Mouse (Mus musculus) CH12.LX (cell line): Measurements from ENCODE around the gene Sypl. TPM values are rescaled to one million over a fixed set of nuclear protein-coding genes. Genes with fewer than 3 reads are reported as not detected.

Experiments used
- DNase-seq: peaks from one replicate; pipeline ENCODE4 v3.0.0-alpha.2; 2013; ENCODE audit errors: extremely low read depth
- H3K27ac ChIP-seq: 2 replicates; pipeline ENCODE4 v1.5.1; 2012; ENCODE audit warnings: low read depth, mild to moderate bottlenecking, control low read depth, moderate library complexity; ENCODE audit not compliant: insufficient read depth
- H3K27me3 ChIP-seq: replicated peaks from 2 replicates; pipeline ENCODE3; 2012; ENCODE audit warnings: inconsistent platforms
- H3K36me3 ChIP-seq, 2 experiments: replicated peaks in 1 of 2; 2 replicates each; pipeline versions ENCODE3 to v1.6.1; 2012; ENCODE audit warnings: inconsistent platforms in 1 of 2, low read length in 1 of 2, mild to moderate bottlenecking in 1 of 2, mixed read lengths in 1 of 2, moderate library complexity in 1 of 2; ENCODE audit not compliant: control insufficient read depth in 1 of 2, insufficient read depth in 1 of 2
- H3K4me1 ChIP-seq, 2 experiments: 2 replicates each; pipeline ENCODE4 v1.6.1; 2012; ENCODE audit warnings: inconsistent platforms in 1 of 2, moderate library complexity in 1 of 2; ENCODE audit not compliant: insufficient read depth in 2 of 2, control insufficient read depth in 1 of 2
- H3K4me2 ChIP-seq: 2 replicates; pipeline ENCODE4 v1.6.1; 2012; ENCODE audit warnings: low read depth, mild to moderate bottlenecking, control low read depth; ENCODE audit not compliant: poor library complexity, insufficient read depth, severe bottlenecking
- H3K4me3 ChIP-seq, 3 experiments: fragments of 150-350 bp in 1 of 3; sonication (generic) in 1 of 3; replicated peaks in 1 of 3; 2 replicates each; pipeline versions ENCODE3 to v1.5.1; 2011 to 2012; ENCODE audit warnings: low read depth in 2 of 3, low read length in 2 of 3, mild to moderate bottlenecking in 2 of 3, moderate library complexity in 2 of 3, control low read depth in 1 of 3, improper control_type of control experiment in 1 of 3, inconsistent platforms in 1 of 3, mixed read lengths in 1 of 3; ENCODE audit not compliant: poor library complexity in 1 of 3
- H3K79me2 ChIP-seq: replicated peaks from 2 replicates; pipeline ENCODE4 v1.6.1; 2012; ENCODE audit warnings: mild to moderate bottlenecking, moderate library complexity; ENCODE audit not compliant: control insufficient read depth, poor library complexity, insufficient read depth, severe bottlenecking; ENCODE audit errors: extremely low read depth
- H3K9ac ChIP-seq: 2 replicates; pipeline ENCODE4 v1.6.1; 2012; ENCODE audit warnings: low read depth, mild to moderate bottlenecking, control low read depth, moderate library complexity; ENCODE audit not compliant: insufficient read depth
- H3K9me3 ChIP-seq: replicated peaks from 2 replicates; pipeline ENCODE3; 2012; ENCODE audit warnings: low read length, inconsistent platforms, mixed read lengths
- CHD1 ChIP-seq: IDR thresholded peaks from 2 replicates; pipeline ENCODE4 v1.6.1; 2012; ENCODE audit warnings: low read depth, low read length, improper control_type of control experiment, inconsistent platforms
- CHD2 ChIP-seq: IDR thresholded peaks from 2 replicates; pipeline ENCODE4 v1.6.1; 2011; ENCODE audit warnings: low read length, improper control_type of control experiment
- CTCF ChIP-seq, 2 experiments: IDR thresholded peaks in 1 of 2; conservative IDR thresholded peaks in 1 of 2; 2 replicates each; pipeline ENCODE4 v1.5.1; 2011 to 2012; ENCODE audit warnings: low read depth in 2 of 2, low read length in 2 of 2, improper control_type of control experiment in 1 of 2, inconsistent platforms in 1 of 2, mild to moderate bottlenecking in 1 of 2, moderate library complexity in 1 of 2
- E2F4 ChIP-seq: IDR thresholded peaks from 2 replicates; pipeline ENCODE4 v1.6.1; 2011; ENCODE audit warnings: low read depth, low read length, improper control_type of control experiment; ENCODE audit not compliant: insufficient replicate concordance
- ELF1 ChIP-seq: IDR thresholded peaks from 2 replicates; pipeline ENCODE4 v1.6.1; 2014; ENCODE audit warnings: low read depth, mild to moderate bottlenecking, inconsistent platforms, low read length, improper control_type of control experiment
- EP300 ChIP-seq: IDR thresholded peaks from 2 replicates; pipeline ENCODE4 v1.6.1; 2011; ENCODE audit warnings: low read length, improper control_type of control experiment
- GABPA ChIP-seq: IDR thresholded peaks from 2 replicates; pipeline ENCODE4 v1.6.1; 2012; ENCODE audit warnings: low read depth, low read length, improper control_type of control experiment, inconsistent platforms; ENCODE audit not compliant: insufficient replicate concordance
- HCFC1 ChIP-seq: IDR thresholded peaks from 2 replicates; pipeline ENCODE4 v1.6.1; 2012; ENCODE audit warnings: low read depth, mild to moderate bottlenecking, inconsistent platforms, low read length, improper control_type of control experiment
- JUN ChIP-seq: IDR thresholded peaks from 2 replicates; pipeline ENCODE4 v1.6.1; 2011; ENCODE audit warnings: low read depth, mild to moderate bottlenecking, low read length, improper control_type of control experiment, moderate library complexity; ENCODE audit not compliant: insufficient read depth
- KAT2A ChIP-seq: IDR thresholded peaks from 2 replicates; pipeline ENCODE4 v1.6.1; 2012; ENCODE audit warnings: low read length, improper control_type of control experiment, inconsistent platforms; ENCODE audit not compliant: insufficient replicate concordance
- MAFK ChIP-seq: IDR thresholded peaks from 2 replicates; pipeline ENCODE4 v1.6.1; 2011; ENCODE audit warnings: low read length, improper control_type of control experiment; ENCODE audit not compliant: insufficient replicate concordance
- MAZ ChIP-seq: IDR thresholded peaks from 2 replicates; pipeline ENCODE4 v1.6.1; 2012; ENCODE audit warnings: low read depth, mild to moderate bottlenecking, inconsistent platforms, low read length, improper control_type of control experiment, moderate library complexity
- MEF2A ChIP-seq: IDR thresholded peaks from 2 replicates; pipeline ENCODE4 v1.6.1; 2014; ENCODE audit warnings: low read depth, mild to moderate bottlenecking, inconsistent platforms, low read length, improper control_type of control experiment, borderline replicate concordance
- MXI1 ChIP-seq: IDR thresholded peaks from 2 replicates; pipeline ENCODE4 v1.6.1; 2011; ENCODE audit warnings: mild to moderate bottlenecking, low read depth, low read length, improper control_type of control experiment
- MYC ChIP-seq: IDR thresholded peaks from 2 replicates; pipeline ENCODE4 v1.6.1; 2011; ENCODE audit warnings: low read depth, mild to moderate bottlenecking, improper control_type of control experiment, low read length
- NELFE ChIP-seq: IDR thresholded peaks from 2 replicates; pipeline ENCODE4 v1.6.1; 2011; ENCODE audit warnings: low read depth, low read length, improper control_type of control experiment
- NRF1 ChIP-seq: IDR thresholded peaks from 2 replicates; pipeline ENCODE4 v1.6.1; 2014; ENCODE audit warnings: low read depth, mild to moderate bottlenecking, inconsistent platforms, low read length, improper control_type of control experiment, moderate library complexity
- POLR2A ChIP-seq: IDR thresholded peaks from 2 replicates; pipeline ENCODE4 v1.6.1; 2011; ENCODE audit warnings: low read depth, mild to moderate bottlenecking, improper control_type of control experiment, low read length
- POLR2AphosphoS2 ChIP-seq: IDR thresholded peaks from 2 replicates; pipeline ENCODE4 v1.6.1; 2011; ENCODE audit warnings: low read depth, low read length, improper control_type of control experiment
- RAD21 ChIP-seq: IDR thresholded peaks from 2 replicates; pipeline ENCODE4 v1.6.1; 2011; ENCODE audit warnings: low read depth, mild to moderate bottlenecking, low read length, improper control_type of control experiment, moderate library complexity
- RCOR1 ChIP-seq: conservative IDR thresholded peaks from 2 replicates; pipeline ENCODE4 v1.6.1; 2012; ENCODE audit warnings: low read depth, mild to moderate bottlenecking, inconsistent platforms, low read length, improper control_type of control experiment
- TBP ChIP-seq: conservative IDR thresholded peaks from 2 replicates; pipeline ENCODE4 v1.6.1; 2011; ENCODE audit warnings: low read depth, low read length, improper control_type of control experiment
- TCF12 ChIP-seq: IDR thresholded peaks from 2 replicates; pipeline ENCODE4 v1.6.1; 2014; ENCODE audit warnings: low read depth, mild to moderate bottlenecking, inconsistent platforms, low read length, improper control_type of control experiment
- UBTF ChIP-seq: IDR thresholded peaks from 2 replicates; pipeline ENCODE4 v1.6.1; 2012; ENCODE audit warnings: low read depth, mild to moderate bottlenecking, inconsistent platforms, low read length, improper control_type of control experiment, moderate library complexity
- USF2 ChIP-seq: conservative IDR thresholded peaks from 2 replicates; pipeline ENCODE4 v1.6.1; 2011; ENCODE audit warnings: low read depth, low read length, improper control_type of control experiment
- ZKSCAN1 ChIP-seq: IDR thresholded peaks from 2 replicates; pipeline ENCODE4 v1.6.1; 2012; ENCODE audit warnings: low read depth, inconsistent platforms, low read length, improper control_type of control experiment, borderline replicate concordance
- ZNF384 ChIP-seq: IDR thresholded peaks from 2 replicates; pipeline ENCODE4 v1.6.1; 2012; ENCODE audit warnings: low read depth, low read length, improper control_type of control experiment, inconsistent platforms
- dilution Hi-C: fragments of 300-500 bp; cut with MboI; formaldehyde crosslinking; loops from 2 replicates; pipeline ENCODE4 v1.14.3; 2020; ENCODE audit warnings: low sequenced_read_pairs; ENCODE audit not compliant: extremely low pct_unique_long_range_greater_than_20kb, extremely low pct_ligation_motif_present
- in situ Hi-C: fragments of 300-500 bp; cut with MboI; formaldehyde crosslinking; loops from 3 replicates; pipeline ENCODE4 v1.14.3; 2019; ENCODE audit warnings: low sequenced_read_pairs, low pct_ligation_motif_present, low pct_unique_long_range_greater_than_20kb, mixed read lengths
- polyA plus RNA-seq: library from polyadenylated mRNA; unstranded; fragments of >175 nt; gene quantifications from 2 replicates; pipeline ENCODE4 v1.2.1, GENCODE M21; 2012; ENCODE audit warnings: low read depth; ENCODE audit not compliant: insufficient read length
- total RNA-seq, 2 experiments: library from RNA; depleted of rRNA; stranded (reverse); fragments of 300-350 nt in 1 of 2; fragments of >200 nt in 1 of 2; gene quantifications; 2 replicates each; pipeline ENCODE4 v1.2.3; 2012 to 2014

Gene Sypl
- total and polyA plus RNA-seq, 3 experiments, result 7.5 to 33.4 (median 25.8) TPM

DNA sequence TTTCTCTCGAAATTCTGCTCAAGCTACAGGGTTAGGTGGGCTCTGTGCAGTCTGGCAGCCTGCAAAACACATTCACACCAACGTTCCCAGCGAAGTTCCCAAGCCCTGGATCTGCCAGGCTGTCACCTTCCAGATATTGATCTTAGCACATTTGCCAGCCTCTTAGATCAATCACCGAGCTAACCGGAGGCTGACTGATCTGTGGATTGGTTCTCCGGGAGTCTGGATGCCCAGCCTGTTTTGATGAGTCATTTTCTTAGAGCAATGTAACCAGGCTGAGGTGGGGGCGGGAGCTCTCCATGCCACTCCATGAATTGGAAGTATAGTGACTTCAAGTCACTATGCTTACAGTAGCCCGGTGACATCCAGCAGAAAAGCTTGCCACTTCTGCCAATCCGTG is 67.4 kb downstream of the Sypl start:
- no peak overlapping the region for H3K27ac ChIP-seq
- no peak overlapping the region for H3K4me2 ChIP-seq
- H3K79me2 ChIP-seq, result no peaks in the 10 kb centered on the region
- peaks cover 0 to 28% of the 10 kb centered on the region in 2 experiments; a peak in 2 of 4 replicates for H3K4me1 ChIP-seq
- dilution Hi-C loops, result no loop called here
- no peak for TF ChIP-seq ELF1
- TF ChIP-seq E2F4, result no peak
- no peak for TF ChIP-seq POLR2A
- TF ChIP-seq KAT2A, result no peak
- no peak for TF ChIP-seq TCF12
- TF ChIP-seq MAZ, result no peak
- no peak for TF ChIP-seq ZNF384
- TF ChIP-seq USF2, result no peak
- no peak for TF ChIP-seq CHD1
- no peak for TF ChIP-seq RAD21
- no peak for TF ChIP-seq MEF2A
- no peak for TF ChIP-seq ZKSCAN1
- no peak for TF ChIP-seq GABPA
- TF ChIP-seq CHD2, result no peak
- no peak for TF ChIP-seq CTCF (conservative IDR thresholded peaks at IDR 0.05 in 1 of 2, IDR thresholded peaks at IDR 0.05 in 1 of 2; ENCODE audit: low read depth in 2 of 2, low read length in 2 of 2)
- TF ChIP-seq NRF1, result no peak
- TF ChIP-seq NELFE, result no peak
- no peak for TF ChIP-seq HCFC1
- TF ChIP-seq TBP, result no peak
- H3K27me3 ChIP-seq, result no peaks in the 10 kb centered on the region
- H3K4me3 ChIP-seq, result no peak overlapping the region
- no peak overlapping the region for H3K9ac ChIP-seq
- H3K9me3 ChIP-seq, result no peaks in the 10 kb centered on the region
- in situ Hi-C loops, result loop anchor here (10.0 kb wide), 1 partner anchor 244 kb away; no protein-coding TSS in a partner anchor
- DNase-seq, result no peak
- no peaks in the 10 kb centered on the region for H3K36me3 ChIP-seq

GRCm38 (mm10) chr12:33021751-33022150 is 68.1 kb downstream of the Sypl start:
- in situ Hi-C loops (loop anchor here (10.0 kb wide), 1 partner anchor 243 kb away; no protein-coding TSS in a partner anchor), dilution Hi-C loops (no loop called here)
- H3K27ac ChIP-seq, result no peak overlapping the region
- H3K4me1 ChIP-seq, result peaks cover 0 to 24% of the 10 kb centered on the region in 2 experiments; a peak in 2 of 4 replicates
- no peaks in the 10 kb centered on the region for H3K36me3 ChIP-seq
- H3K4me3 ChIP-seq, result no peak overlapping the region
- no peak overlapping the region for H3K4me2 ChIP-seq
- no peaks in the 10 kb centered on the region for H3K9me3 ChIP-seq
- no peak for DNase-seq
- H3K27me3 ChIP-seq, result no peaks in the 10 kb centered on the region
- H3K79me2 ChIP-seq, result no peaks in the 10 kb centered on the region
- H3K9ac ChIP-seq, result no peak overlapping the region
- TF ChIP-seq TCF12, result no peak
- TF ChIP-seq RCOR1, result no peak
- TF ChIP-seq UBTF, result no peak
- TF ChIP-seq JUN, result no peak
- TF ChIP-seq NRF1, result no peak
- TF ChIP-seq MAZ, result no peak
- TF ChIP-seq MEF2A, result no peak
- no peak for TF ChIP-seq POLR2AphosphoS2
- no peak for TF ChIP-seq CHD2
- no peak for TF ChIP-seq ZNF384
- TF ChIP-seq MXI1, result no peak
- TF ChIP-seq USF2, result no peak
- no peak for TF ChIP-seq EP300
- no peak for TF ChIP-seq MYC
- TF ChIP-seq MAFK, result no peak
- TF ChIP-seq HCFC1, result no peak
- TF ChIP-seq ELF1, result no peak
